Mouse (Mus musculus) spleen, adult 2 months (tissue): Measurements from ENCODE around the gene Foxc1.

ENCODE experiments used
- CTCF ChIP-seq: fragments of 200-500 bp; IDR thresholded peaks from 2 replicates; pipeline ENCODE4 v1.5.1; 2011; ENCODE audit warnings: mild to moderate bottlenecking, inconsistent platforms; ENCODE audit not compliant: insufficient read depth, insufficient read length, insufficient replicate concordance; ENCODE audit errors: extremely low read depth
- POLR2A ChIP-seq: fragments of 200-500 bp; IDR thresholded peaks from 2 replicates; pipeline ENCODE4 v1.6.1; 2011; ENCODE audit warnings: low read depth, low read length, inconsistent platforms

- no peak for TF ChIP-seq POLR2A
- TF ChIP-seq CTCF: no peak
Measured at GRCm38 (mm10) chr13:31764419-31764818, 42.0 kb upstream of the Foxc1 start.
